Mouse (Mus musculus): Measurements from ENCODE around the gene Nfkbie.

Gene Nfkbie

GRCm38 (mm10) chr17:45557998-45558862 is 2.7 kb downstream of the Nfkbie start:
- intact Hi-C loops (cut with DNase I), result no loop called here

GRCm38 (mm10) chr17:45559732-45560525 is 4.4 kb downstream of the Nfkbie start:
- intact Hi-C loops (cut with DNase I), result no loop called here

GRCm38 (mm10) chr17:45563216-45563615 is 7.7 kb downstream of the Nfkbie start:
- intact Hi-C loops (cut with DNase I), result no loop called here

- intact Hi-C loops (cut with DNase I), result no loop called here
Measured at GRCm38 (mm10) chr17:45563655-45564530, 8.4 kb downstream of the Nfkbie start, which contains the start of gene Slc35b2. Gene Slc35b2, plus strand, starts transcription at chr17:45563874.

GRCm38 (mm10) chr17:45564531-45565084 is 9.1 kb downstream of the Nfkbie start:
- intact Hi-C loops (cut with DNase I), result no loop called here

GRCm38 (mm10) chr17:45565103-45565502 is 9.6 kb downstream of the Nfkbie start:
- intact Hi-C loops (cut with DNase I), result no loop called here

- intact Hi-C loops (cut with DNase I), result no loop called here
Measured at GRCm38 (mm10) chr17:45566031-45566359, 10.5 kb downstream of the Nfkbie start.

GRCm38 (mm10) chr17:45566360-45567161 is 11.1 kb downstream of the Nfkbie start:
- intact Hi-C loops (cut with DNase I), result no loop called here

- intact Hi-C loops (cut with DNase I), result no loop called here
Measured at GRCm38 (mm10) chr17:45567162-45567601, 11.7 kb downstream of the Nfkbie start.

GRCm38 (mm10) chr17:45568990-45569389 is 13.5 kb downstream of the Nfkbie start:
- intact Hi-C loops (cut with DNase I), result no loop called here

GRCm38 (mm10) chr17:45569999-45570398 is 14.5 kb downstream of the Nfkbie start:
- intact Hi-C loops (cut with DNase I), result no loop called here

- intact Hi-C loops (cut with DNase I), result no loop called here
Measured at GRCm38 (mm10) chr17:45572103-45573086, 16.9 kb downstream of the Nfkbie start.

- intact Hi-C loops (cut with DNase I), result no loop called here
Measured at GRCm38 (mm10) chr17:45573087-45573779, 17.7 kb downstream of the Nfkbie start, which contains the start of gene Hsp90ab1. Gene Hsp90ab1, minus strand, starts transcription at chr17:45573271.

- intact Hi-C loops (cut with DNase I), result no loop called here
Measured at GRCm38 (mm10) chr17:45573780-45574123, 18.2 kb downstream of the Nfkbie start.

- intact Hi-C loops (cut with DNase I), result no loop called here
Measured at GRCm38 (mm10) chr17:45574129-45574761, 18.7 kb downstream of the Nfkbie start.

- intact Hi-C loops (cut with DNase I), result no loop called here
Measured at GRCm38 (mm10) chr17:45575123-45575897, 19.8 kb downstream of the Nfkbie start.

GRCm38 (mm10) chr17:45578242-45578641 is 22.7 kb downstream of the Nfkbie start:
- intact Hi-C loops (cut with DNase I), result no loop called here
